Mouse (Mus musculus) heart, embryonic 11.5 days (tissue): ENCODE measurements around the gene Gpc4. TPM values are rescaled to one million over a fixed set of nuclear protein-coding genes. Genes with fewer than 3 reads are reported as not detected.
A peak's percentile ranks its signal among the peaks of the same experiment; 100 is the strongest.

Experiments used
- ATAC-seq: fragments of 200-750 bp; cut with Nextera tagmentation; replicated peaks from 2 replicates; pipeline ENCODE4 v1.8.0; 2017; ENCODE audit warnings: moderate library complexity; ENCODE audit not compliant: insufficient number of reproducible peaks, low FRiP score, low TSS enrichment
- H3K27ac ChIP-seq: fragments of 300-500 bp; sonication (generic); 2 replicates; pipeline ENCODE4 v1.5.1; 2014; ENCODE audit warnings: mild to moderate bottlenecking, low read depth, low read length
- H3K27me3 ChIP-seq: fragments of 300-500 bp; sonication (generic); 2 replicates; pipeline ENCODE4 v1.6.1; 2014; ENCODE audit warnings: mild to moderate bottlenecking, low read length, mixed read lengths; ENCODE audit not compliant: control insufficient read depth, insufficient read depth
- H3K36me3 ChIP-seq: fragments of 300-500 bp; sonication (generic); 2 replicates; pipeline ENCODE4 v1.6.1; 2014; ENCODE audit warnings: mild to moderate bottlenecking, low read length, moderate library complexity, mixed read lengths; ENCODE audit not compliant: control insufficient read depth, insufficient read depth
- H3K4me1 ChIP-seq: fragments of 300-500 bp; sonication (generic); 2 replicates; pipeline ENCODE4 v1.6.1; 2014; ENCODE audit warnings: low read length; ENCODE audit not compliant: control insufficient read depth, insufficient read depth
- H3K4me2 ChIP-seq: fragments of 300-500 bp; sonication (generic); 2 replicates; pipeline ENCODE4 v1.6.1; 2014; ENCODE audit warnings: mild to moderate bottlenecking, moderate library complexity
- H3K4me3 ChIP-seq: fragments of 300-500 bp; sonication (generic); 2 replicates; pipeline ENCODE4 v1.5.1; 2014; ENCODE audit warnings: low read depth, low read length
- H3K9ac ChIP-seq: fragments of 300-500 bp; sonication (generic); 2 replicates; pipeline ENCODE4 v1.6.1; 2014; ENCODE audit warnings: mild to moderate bottlenecking, low read depth, low read length, moderate library complexity
- H3K9me3 ChIP-seq: fragments of 300-500 bp; sonication (generic); replicated peaks from 2 replicates; pipeline ENCODE4 v1.6.1; 2016; ENCODE audit warnings: low read length; ENCODE audit not compliant: control insufficient read depth
- WGBS: fragments of 180-500 bp; shearing (Covaris S2); extraction: QIAGEN DNeasy Blood & Tissue Kit; methylation state at CpG from one replicate; pipeline ENCODE4 v1.1.7; 2014; ENCODE audit not compliant: insufficient replicate concordance; 5-methylcytosine and 5-hydroxymethylcytosine counted together
- polyA plus RNA-seq: library from polyadenylated mRNA; unstranded; fragments of >200 nt; fragmentation: Nextera tagmentation; extraction: Ambion mirVana; gene quantifications from 2 replicates; pipeline ENCODE4 v1.2.1, GENCODE M21; 2014

The Gpc4 gene
- polyA plus RNA-seq, 1 experiment from 2014 or later = 37.2 TPM

DNA sequence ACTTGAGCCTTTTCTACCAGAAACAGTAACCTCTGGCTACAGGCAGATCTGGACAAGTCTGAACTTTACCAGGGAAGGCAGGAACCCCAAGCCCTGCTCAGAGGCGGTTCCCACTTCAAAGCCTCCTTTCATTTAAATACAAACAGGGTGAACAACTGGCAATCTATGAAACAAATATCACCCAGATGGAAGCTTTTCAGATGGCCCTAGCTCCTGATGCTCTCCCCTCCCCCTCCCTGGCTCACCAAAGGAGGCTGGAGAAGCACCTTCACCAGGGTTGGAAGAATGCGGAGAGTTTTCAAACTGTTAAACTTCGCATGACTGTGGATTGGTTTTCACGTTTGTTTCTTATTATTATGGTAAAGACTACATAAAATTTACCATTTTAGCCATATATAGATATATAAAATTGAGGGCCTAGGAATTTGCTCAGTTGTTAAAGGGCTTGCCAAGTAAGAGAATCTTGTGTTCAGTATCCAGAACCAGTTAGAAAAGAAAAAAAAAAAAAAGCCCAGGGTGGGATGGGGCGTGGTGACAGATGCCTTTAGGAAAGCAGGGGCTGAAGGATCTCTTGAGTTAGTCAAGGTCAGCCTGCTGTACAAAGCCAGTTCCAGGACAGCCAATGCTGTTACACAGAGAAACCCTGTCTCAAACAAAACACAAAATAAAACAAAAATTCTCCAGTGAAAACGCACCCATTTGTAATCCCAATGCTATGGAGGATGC lies 2.6 kb upstream of the Gpc4 start:
- no peak for ATAC-seq
- no peak overlapping the region for H3K4me2 ChIP-seq
- H3K27ac ChIP-seq = no peak overlapping the region
- no peak overlapping the region for H3K4me3 ChIP-seq
- no peaks in the 10 kb centered on the region for H3K9me3 ChIP-seq
- H3K9ac ChIP-seq = no peak overlapping the region
- H3K27me3 ChIP-seq = peaks cover 3% of the 10 kb centered on the region; the same call in 1 of the 2 replicates
- H3K4me1 ChIP-seq = no peaks in the 10 kb centered on the region
- no peaks in the 10 kb centered on the region for H3K36me3 ChIP-seq
- WGBS = 46% methylated on average over 6 of the region's 6 CpGs

DNA sequence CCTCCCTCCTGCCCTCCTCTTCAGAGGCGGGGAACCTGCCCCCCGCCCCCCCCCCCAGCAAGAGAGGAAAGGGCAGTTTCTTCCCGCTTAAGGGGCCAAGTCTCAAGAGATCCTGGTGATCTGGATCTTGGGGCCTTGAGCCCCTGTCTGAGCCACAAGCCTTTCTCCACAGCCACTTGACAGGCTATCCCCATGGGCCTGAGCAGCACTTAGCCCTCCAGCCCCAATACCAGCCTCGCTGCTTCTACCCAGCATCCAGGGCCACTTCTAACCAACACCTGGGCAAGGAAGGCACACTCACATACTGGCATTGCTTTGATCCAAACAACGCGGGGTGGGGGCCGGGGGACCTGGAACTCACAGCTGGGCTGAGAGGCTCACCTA lies 495 bp upstream of the Gpc4 start:
- Histone ChIP-seq H3K9ac (peak overlapping the region; percentile 78; the same call in 1 of the 2 replicates), H3K9me3 (no peaks in the 10 kb centered on the region), H3K27me3 (peaks cover 3% of the 10 kb centered on the region; the same call in 1 of the 2 replicates), H3K27ac (no peak overlapping the region), H3K36me3 (no peaks in the 10 kb centered on the region), H3K4me3 (peak overlapping the region; percentile 63), H3K4me2 (peak overlapping the region; percentile 73), H3K4me1 (no peaks in the 10 kb centered on the region)
- 41% methylated on average over 4 of the region's 7 CpGs for WGBS
- peak; percentile 31; the same call in 1 of the 2 replicates for ATAC-seq

DNA sequence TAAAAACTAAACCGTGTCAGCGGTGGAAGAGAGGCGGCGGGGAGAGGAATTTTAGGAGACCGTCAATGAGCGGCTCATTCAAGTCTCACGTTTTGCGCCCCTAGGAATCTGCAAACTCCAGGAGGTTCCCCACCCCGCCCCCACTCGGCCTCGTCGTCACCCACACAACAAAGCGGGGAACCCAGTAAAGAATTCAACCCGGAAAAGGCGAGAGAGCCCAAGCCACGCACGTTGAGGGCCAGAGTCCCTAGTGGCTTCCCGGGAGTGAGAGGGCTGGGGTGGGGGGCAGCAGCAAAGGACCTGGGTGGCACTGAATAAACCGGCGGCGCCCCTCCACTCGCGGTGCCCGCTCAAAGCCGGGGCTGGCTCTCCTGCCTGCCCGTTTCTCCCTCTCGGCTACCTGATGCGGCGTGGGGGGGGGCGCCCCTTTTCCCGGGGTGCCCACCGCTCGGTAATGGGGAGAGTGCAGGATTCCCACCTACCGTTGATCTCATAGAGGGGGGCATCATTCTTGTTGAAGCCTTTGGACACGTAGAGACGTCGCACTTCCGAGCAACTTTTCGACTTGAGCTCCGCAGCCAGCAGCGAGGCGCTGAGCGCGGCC lies 816 bp downstream of the Gpc4 start:
- Histone ChIP-seq H3K4me2 (peak overlapping the region; percentile 73), H3K4me1 (no peaks in the 10 kb centered on the region), H3K9ac (peak overlapping the region; percentile 78), H3K27me3 (peaks cover 3% of the 10 kb centered on the region; the same call in 1 of the 2 replicates), H3K4me3 (peak overlapping the region; percentile 63), H3K27ac (peak overlapping the region; percentile 68), H3K36me3 (no peaks in the 10 kb centered on the region), H3K9me3 (no peaks in the 10 kb centered on the region)
- no peak for ATAC-seq
- WGBS = 25% methylated on average over 42 of the region's 44 CpGs

DNA sequence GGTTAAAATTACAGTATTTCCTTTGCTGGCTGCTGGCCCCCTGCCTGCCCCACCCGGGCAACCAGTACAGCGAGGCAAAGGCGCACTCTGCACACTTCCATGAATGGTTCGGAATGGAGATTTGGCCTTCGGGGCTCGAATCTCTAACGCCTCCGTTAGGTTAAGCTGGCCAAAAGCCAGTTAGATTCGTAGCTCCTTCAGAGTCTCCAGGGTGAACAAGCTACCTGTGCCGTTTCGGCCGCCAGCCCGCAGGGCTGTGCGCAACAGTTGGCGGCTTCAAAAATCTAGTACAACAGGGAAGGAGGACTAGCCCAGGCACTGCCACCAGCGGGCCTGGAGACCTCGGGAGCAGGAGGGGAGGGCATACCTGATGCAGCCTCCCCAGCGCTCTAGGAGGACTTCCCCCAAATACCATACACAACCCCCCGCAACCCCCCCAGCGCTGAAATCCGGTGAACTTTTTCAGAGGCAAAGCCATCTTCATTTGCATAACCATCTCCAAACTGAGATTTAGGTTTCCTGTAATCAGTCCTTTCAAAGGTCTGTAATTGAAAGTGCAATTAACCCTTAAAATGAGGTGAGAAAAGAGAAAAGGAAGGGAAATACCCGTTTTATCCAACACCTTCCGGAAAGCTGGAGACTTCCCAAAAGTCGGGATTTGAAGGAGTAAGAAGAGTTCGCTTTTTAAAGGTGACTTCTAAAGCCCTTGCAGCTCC lies 1.5 kb downstream of the Gpc4 start:
- ATAC-seq = no peak
- 17% methylated on average over 25 of the region's 25 CpGs for WGBS

DNA sequence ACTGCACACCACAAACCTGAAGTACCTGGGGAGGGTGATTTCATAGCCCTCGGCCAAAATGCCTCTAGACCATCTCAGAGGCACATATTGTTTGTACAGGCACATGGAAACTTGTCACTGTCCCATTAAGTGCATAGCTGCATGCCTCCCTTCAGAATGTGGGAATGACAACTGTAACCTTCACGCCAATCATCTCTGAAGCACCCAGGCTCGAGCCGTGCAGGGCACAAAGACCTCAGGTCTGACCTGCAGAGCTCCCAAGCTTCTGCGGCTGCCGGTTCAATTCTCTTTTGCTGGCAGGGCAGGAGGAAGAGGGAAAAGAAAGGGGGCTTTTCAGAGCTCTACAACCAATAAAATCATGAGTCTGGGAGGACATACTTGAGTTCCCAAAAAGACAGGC lies 2.3 kb downstream of the Gpc4 start:
- H3K9me3 ChIP-seq = no peaks in the 10 kb centered on the region
- peak overlapping the region; percentile 63 for H3K4me3 ChIP-seq
- peak overlapping the region; percentile 78; the same call in 1 of the 2 replicates for H3K9ac ChIP-seq
- no peaks in the 10 kb centered on the region for H3K4me1 ChIP-seq
- ATAC-seq = no peak
- H3K27me3 ChIP-seq = peaks cover 3% of the 10 kb centered on the region; the same call in 1 of the 2 replicates
- H3K27ac ChIP-seq = no peak overlapping the region
- 35% methylated on average over 6 of the region's 6 CpGs for WGBS
- no peaks in the 10 kb centered on the region for H3K36me3 ChIP-seq
- H3K4me2 ChIP-seq = peak overlapping the region; percentile 73

More for the DNA sequence above, 1.5 kb downstream of the Gpc4 start:
- peak overlapping the region; percentile 63 for H3K4me3 ChIP-seq
- H3K36me3 ChIP-seq = no peaks in the 10 kb centered on the region
- peak overlapping the region; percentile 78 for H3K9ac ChIP-seq
- peaks cover 3% of the 10 kb centered on the region; the same call in 1 of the 2 replicates for H3K27me3 ChIP-seq
- peak overlapping the region; percentile 73 for H3K4me2 ChIP-seq
- 0 out of 2 replicates have a peak overlapping the region, but pooled peaks have one; percentile 41 for H3K27ac ChIP-seq
- H3K9me3 ChIP-seq = no peaks in the 10 kb centered on the region
- H3K4me1 ChIP-seq = no peaks in the 10 kb centered on the region

DNA sequence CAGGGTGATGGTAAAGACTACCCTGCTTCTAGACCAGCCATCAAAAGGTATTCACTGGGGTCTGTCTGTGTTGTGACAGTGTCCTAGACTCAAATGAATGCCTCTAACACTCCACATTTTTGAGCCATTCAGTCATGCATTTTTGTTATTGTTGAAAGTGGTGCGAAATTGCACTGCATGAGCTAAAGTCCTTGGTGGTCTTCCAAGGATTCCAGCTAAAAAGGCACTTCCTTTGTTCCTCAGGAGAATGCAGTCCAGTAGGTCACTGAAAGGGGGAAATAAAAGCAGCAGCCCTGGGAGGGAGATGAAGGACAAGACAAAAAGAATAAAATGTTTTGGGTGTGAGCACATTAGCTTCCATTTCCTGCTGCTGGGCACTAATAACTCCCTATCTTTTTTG lies 2.8 kb downstream of the Gpc4 start:
- no peaks in the 10 kb centered on the region for H3K4me1 ChIP-seq
- H3K27ac ChIP-seq = no peak overlapping the region
- H3K36me3 ChIP-seq = no peaks in the 10 kb centered on the region
- ATAC-seq = no peak
- H3K4me3 ChIP-seq = no peak overlapping the region
- no peaks in the 10 kb centered on the region for H3K9me3 ChIP-seq
- H3K27me3 ChIP-seq = peaks cover 3% of the 10 kb centered on the region; the same call in 1 of the 2 replicates
- H3K9ac ChIP-seq = no peak overlapping the region
- H3K4me2 ChIP-seq = no peak overlapping the region
- 68% methylated on average over 1 of the region's 1 CpGs for WGBS

DNA sequence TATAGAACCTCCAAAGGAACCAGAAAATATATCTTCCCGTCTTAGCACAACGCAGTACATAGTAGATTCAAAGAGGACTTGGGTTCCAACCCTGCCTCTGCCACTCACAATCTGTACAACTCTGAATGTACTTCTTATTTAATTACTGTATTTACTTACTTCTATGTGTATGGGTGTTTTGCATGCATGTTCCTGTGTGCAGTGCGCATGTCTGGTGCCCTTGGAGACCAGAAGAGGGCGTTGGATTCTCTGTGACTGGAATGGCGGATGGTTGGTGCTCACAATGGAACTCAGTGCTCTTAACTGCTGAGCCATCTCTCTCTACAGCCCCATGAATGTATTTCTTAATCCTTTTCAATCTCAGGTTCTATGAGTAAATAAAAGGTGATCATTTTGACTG lies 5.4 kb downstream of the Gpc4 start:
- ATAC-seq = no peak
- Histone ChIP-seq H3K9ac (no peak overlapping the region), H3K27ac (no peak overlapping the region), H3K4me2 (no peak overlapping the region), H3K4me3 (no peak overlapping the region), H3K4me1 (no peaks in the 10 kb centered on the region), H3K36me3 (no peaks in the 10 kb centered on the region), H3K27me3 (peaks cover 3% of the 10 kb centered on the region; the same call in 1 of the 2 replicates), H3K9me3 (no peaks in the 10 kb centered on the region)
- WGBS = 80% methylated on average over 5 of the region's 5 CpGs

DNA sequence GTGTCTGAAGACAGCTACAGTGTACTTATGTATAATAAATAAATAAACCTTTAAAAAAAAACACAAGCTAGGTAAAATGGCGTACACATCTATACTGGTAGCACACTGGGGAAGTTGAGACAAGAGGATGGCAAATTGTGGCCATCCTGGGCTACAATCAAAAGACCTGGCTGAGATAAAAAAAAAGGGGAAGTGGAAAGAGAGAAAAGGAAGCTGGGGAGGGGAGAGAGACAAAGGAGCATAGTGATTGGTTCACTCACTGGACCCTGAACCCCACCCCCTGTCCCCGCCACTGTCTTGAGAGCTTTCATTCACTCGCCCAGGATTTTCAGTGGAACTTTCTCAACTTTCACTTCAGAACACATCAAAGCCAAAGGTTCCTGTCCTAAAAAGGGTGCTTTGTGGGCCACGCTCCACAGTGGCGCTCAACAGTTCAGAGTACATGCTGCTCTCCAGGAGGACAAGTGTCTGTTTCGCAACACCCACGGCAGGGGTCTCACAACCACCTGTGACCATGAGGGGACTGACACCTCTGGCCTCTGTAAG lies 9.6 kb downstream of the Gpc4 start:
- H3K27ac ChIP-seq = no peak overlapping the region
- no peak overlapping the region for H3K9ac ChIP-seq
- H3K4me2 ChIP-seq = no peak overlapping the region
- no peaks in the 10 kb centered on the region for H3K36me3 ChIP-seq
- WGBS = 78% methylated on average over 7 of the region's 7 CpGs
- no peak for ATAC-seq
- no peak overlapping the region for H3K4me3 ChIP-seq
- H3K4me1 ChIP-seq = no peaks in the 10 kb centered on the region; the same call in 1 of the 2 replicates
- no peaks in the 10 kb centered on the region for H3K27me3 ChIP-seq
- no peaks in the 10 kb centered on the region for H3K9me3 ChIP-seq
